Mouse (Mus musculus) embryonic facial prominence, embryonic 10.5 days (tissue): ENCODE data around the gene Dgke. TPM values are rescaled to one million over a fixed set of nuclear protein-coding genes. Genes with fewer than 3 reads are reported as not detected.
A peak's percentile ranks its signal among the peaks of the same experiment; 100 is the strongest.
"Not testable (repeated sequence)": the region's sequence is repeated elsewhere in the genome, so short reads cannot be mapped to it uniquely, and the experiment has no call there.

Experiments
- DNase-seq: peaks from one replicate; pipeline ENCODE4 v3.0.0-alpha.2; 2017; ENCODE audit warnings: low spot score
- H3K27ac ChIP-seq: fragments of 300-500 bp; sonication (generic); replicated peaks from 2 replicates; pipeline ENCODE4 v1.5.1; 2016; ENCODE audit warnings: mild to moderate bottlenecking
- H3K27me3 ChIP-seq: fragments of 300-500 bp; sonication (generic); replicated peaks from 2 replicates; pipeline ENCODE4 v1.6.1; 2016; ENCODE audit warnings: low read depth, mild to moderate bottlenecking; ENCODE audit not compliant: poor library complexity, severe bottlenecking
- H3K36me3 ChIP-seq: fragments of 300-500 bp; sonication (generic); replicated peaks from 2 replicates; pipeline ENCODE4 v1.6.1; 2016; ENCODE audit warnings: mild to moderate bottlenecking, moderate library complexity
- H3K4me1 ChIP-seq: fragments of 300-500 bp; sonication (generic); 2 replicates; pipeline ENCODE4 v1.6.1; 2016
- H3K4me3 ChIP-seq: fragments of 300-500 bp; sonication (generic); 2 replicates; pipeline ENCODE4 v1.5.1; 2016; ENCODE audit warnings: mild to moderate bottlenecking, moderate library complexity
- H3K9me3 ChIP-seq: fragments of 300-500 bp; sonication (generic); 2 replicates; pipeline ENCODE4 v1.6.1; 2016; ENCODE audit warnings: mild to moderate bottlenecking
- WGBS: fragments of 180-500 bp; shearing (Covaris S2); methylation state at CpG from one replicate; pipeline ENCODE4 v1.1.7; 2016; 5-methylcytosine and 5-hydroxymethylcytosine counted together
- polyA plus RNA-seq: library from polyadenylated mRNA; unstranded; fragments of >200 nt; fragmentation: Nextera tagmentation; extraction: Ambion mirVana; gene quantifications from 2 replicates; pipeline ENCODE4 v1.2.1, GENCODE M21; 2016

Gene Dgke
- 4.5 and 4.7 TPM in 2 replicates for polyA plus RNA-seq

DNA sequence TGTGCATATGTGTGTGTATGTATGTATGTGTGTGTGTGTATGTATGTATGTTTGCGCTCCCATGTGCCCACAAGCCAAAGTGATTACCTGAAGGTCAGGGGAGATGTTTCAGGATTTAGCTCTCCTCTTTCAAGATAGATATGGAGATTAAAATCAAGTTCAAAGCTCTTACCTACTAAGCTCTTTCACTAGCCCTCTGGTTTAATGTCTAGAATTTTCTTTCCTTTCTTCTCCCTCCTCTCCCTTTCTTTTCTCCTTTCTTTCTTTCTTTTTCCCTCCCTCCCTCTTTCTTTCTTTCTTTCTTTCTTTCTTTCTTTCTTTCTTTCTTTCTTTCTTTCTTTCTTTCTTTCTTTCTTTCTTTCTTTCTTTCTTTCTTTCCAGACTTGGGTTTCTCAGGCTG lies at the start of gene Dgke:
Gene Dgke (minus strand): TSS at position 101 of the 400 bp plus-strand sequence.
- Histone ChIP-seq H3K4me3 (no peak within 1 kb of the TSS), H3K27me3 (no peaks in the 10 kb centered on the region), H3K9me3 (no peaks in the 10 kb centered on the region), H3K36me3 (no peaks in the 10 kb centered on the region), H3K4me1 (peaks cover 10% of the 10 kb centered on the region), H3K27ac (0 out of 2 replicates have a peak within 1 kb of the TSS, but pooled peaks have one; percentile 16)
- no peak for DNase-seq
- WGBS, result 87% methylated on average over 1 of the region's 1 CpGs

GRCm38 (mm10) chr11:89107180-89107807 lies 40.6 kb upstream of the Dgke start:
- Histone ChIP-seq H3K4me3 (no peak overlapping the region), H3K27me3 (0 out of 2 replicates have a peak, but pooled peaks cover under 1% of the 10 kb centered on the region), H3K9me3 (no peaks in the 10 kb centered on the region), H3K4me1 (no peaks in the 10 kb centered on the region), H3K36me3 (no peaks in the 10 kb centered on the region), H3K27ac (no peak overlapping the region)
- DNase-seq, result no peak
- WGBS, result 33% methylated on average over 12 of the region's 12 CpGs

- H3K9me3 ChIP-seq, result no peaks in the 10 kb centered on the region
- H3K27ac ChIP-seq, result no peak overlapping the region
- WGBS, result 86% methylated on average over 11 of the region's 11 CpGs
- H3K27me3 ChIP-seq, result peaks cover 16% of the 10 kb centered on the region
- H3K4me3 ChIP-seq, result no peak overlapping the region
- peaks cover 4% of the 10 kb centered on the region for H3K4me1 ChIP-seq
- no peak for DNase-seq
- no peaks in the 10 kb centered on the region for H3K36me3 ChIP-seq
Measured at GRCm38 (mm10) chr11:89105823-89106222, 39.2 kb upstream of the Dgke start.

- Histone ChIP-seq H3K36me3 (no peaks in the 10 kb centered on the region), H3K27me3 (peaks cover 17% of the 10 kb centered on the region), H3K4me3 (no peak overlapping the region), H3K27ac (no peak overlapping the region), H3K4me1 (peaks cover 8% of the 10 kb centered on the region), H3K9me3 (no peaks in the 10 kb centered on the region)
- 96% methylated on average over 8 of the region's 8 CpGs for WGBS
- DNase-seq, result no peak
Measured at GRCm38 (mm10) chr11:89105211-89105610, 38.6 kb upstream of the Dgke start.

- H3K36me3 ChIP-seq, result no peaks in the 10 kb centered on the region
- no peaks in the 10 kb centered on the region for H3K9me3 ChIP-seq
- peaks cover 8% of the 10 kb centered on the region for H3K4me1 ChIP-seq
- peaks cover 17% of the 10 kb centered on the region for H3K27me3 ChIP-seq
- no peak overlapping the region for H3K27ac ChIP-seq
- 89% methylated on average over 14 of the region's 14 CpGs for WGBS
- DNase-seq, result no peak
- no peak overlapping the region for H3K4me3 ChIP-seq
Measured at GRCm38 (mm10) chr11:89103166-89103565, 36.5 kb upstream of the Dgke start.

DNA sequence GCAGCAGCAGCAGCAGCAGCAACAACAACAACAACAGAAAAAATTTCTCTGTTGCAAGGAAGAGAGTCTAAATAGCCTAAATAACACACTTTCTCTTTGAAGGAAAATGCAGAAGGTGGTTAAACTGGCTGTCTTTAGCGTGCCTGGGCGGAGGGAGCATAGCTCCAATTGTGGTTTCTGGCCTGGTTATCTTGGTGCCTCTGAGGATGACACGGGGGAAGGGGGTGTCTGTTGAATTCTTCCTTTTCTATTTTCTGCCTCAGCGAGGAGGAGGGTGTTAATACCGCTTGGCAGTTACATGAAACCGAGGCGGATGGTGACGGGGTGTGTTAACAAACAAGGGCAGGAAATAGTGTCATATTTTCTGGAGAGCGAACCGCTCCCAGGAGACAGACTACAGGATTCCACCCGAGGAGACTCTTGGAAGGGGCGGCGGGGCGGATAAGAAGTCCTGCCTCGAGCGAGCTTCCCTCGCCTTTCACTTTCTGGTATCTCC lies 34.2 kb upstream of the Dgke start:
- Histone ChIP-seq H3K4me1 (peaks cover 8% of the 10 kb centered on the region), H3K27me3 (peaks cover 17% of the 10 kb centered on the region), H3K27ac (no peak overlapping the region), H3K9me3 (no peaks in the 10 kb centered on the region), H3K4me3 (peak overlapping the region; percentile 43), H3K36me3 (no peaks in the 10 kb centered on the region)
- WGBS, result 46% methylated on average over 17 of the region's 17 CpGs
- DNase-seq, result peak; percentile 25

GRCm38 (mm10) chr11:89100403-89100802 lies 33.8 kb upstream of the Dgke start:
- Histone ChIP-seq H3K27me3 (peaks cover 17% of the 10 kb centered on the region), H3K36me3 (no peaks in the 10 kb centered on the region), H3K4me3 (peak overlapping the region; percentile 43), H3K9me3 (no peaks in the 10 kb centered on the region), H3K4me1 (peaks cover 8% of the 10 kb centered on the region), H3K27ac (no peak overlapping the region)
- DNase-seq, result peak; percentile 86
- WGBS, result 2% methylated on average over 9 of the region's 9 CpGs

DNA sequence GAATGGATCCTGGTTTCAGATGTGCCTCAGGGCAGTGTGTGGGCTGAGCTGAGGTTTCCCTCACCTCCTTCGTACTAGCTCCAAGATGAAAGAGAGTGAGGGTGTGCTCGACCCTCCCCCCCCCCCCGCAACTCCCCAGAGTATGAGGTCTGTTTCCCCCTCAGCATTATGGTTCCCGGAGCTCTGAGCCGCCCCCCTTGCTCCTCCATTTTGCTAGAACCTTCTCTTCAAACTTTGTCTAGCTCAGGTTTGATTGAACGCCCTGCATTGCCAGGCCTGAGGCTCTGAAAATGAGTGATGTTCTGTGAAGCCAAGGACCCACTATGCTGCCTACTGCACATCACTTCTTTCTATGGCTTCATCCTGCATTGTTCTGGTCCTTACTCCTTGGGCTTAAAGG lies 32.3 kb upstream of the Dgke start:
- peaks cover 17% of the 10 kb centered on the region for H3K27me3 ChIP-seq
- no peak for DNase-seq

GRCm38 (mm10) chr11:89098083-89098835 lies 31.6 kb upstream of the Dgke start:
- no peak overlapping the region for H3K27ac ChIP-seq
- peaks cover 17% of the 10 kb centered on the region for H3K27me3 ChIP-seq
- H3K36me3 ChIP-seq, result no peaks in the 10 kb centered on the region
- 86% methylated on average over 17 of the region's 17 CpGs for WGBS
- H3K9me3 ChIP-seq, result no peaks in the 10 kb centered on the region
- DNase-seq, result no peak
- H3K4me3 ChIP-seq, result no peak overlapping the region
- peaks cover 8% of the 10 kb centered on the region for H3K4me1 ChIP-seq

More for the DNA sequence above, 32.3 kb upstream of the Dgke start:
- H3K4me1 ChIP-seq, result peaks cover 8% of the 10 kb centered on the region
- no peaks in the 10 kb centered on the region for H3K9me3 ChIP-seq
- H3K4me3 ChIP-seq, result no peak overlapping the region
- H3K27ac ChIP-seq, result no peak overlapping the region
- H3K36me3 ChIP-seq, result no peaks in the 10 kb centered on the region
- 79% methylated on average over 6 of the region's 6 CpGs for WGBS

DNA sequence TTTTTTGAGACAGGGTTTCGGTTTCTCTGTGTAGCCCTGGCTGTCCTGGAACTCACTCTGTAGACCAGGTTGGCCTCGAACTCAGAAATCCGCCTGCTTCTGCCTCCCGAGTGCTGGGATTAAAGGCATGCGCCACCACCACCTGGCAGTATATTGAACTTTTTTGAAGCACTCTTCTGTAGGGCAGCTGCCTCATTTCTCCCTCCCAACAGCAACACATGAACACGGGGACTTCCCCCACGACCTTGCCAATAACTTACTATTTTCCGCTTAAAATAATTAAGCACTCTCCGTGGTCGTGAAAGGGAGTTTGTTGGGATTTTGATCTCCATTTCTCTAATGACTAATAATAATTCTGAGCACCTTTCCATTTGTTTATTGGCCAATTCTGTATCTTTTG lies 30.6 kb upstream of the Dgke start:
- H3K4me3 ChIP-seq, H3K36me3 ChIP-seq, DNase-seq, H3K4me1 ChIP-seq, H3K27ac ChIP-seq, H3K9me3 ChIP-seq: not testable (repeated sequence)
- 91% methylated on average over 10 of the region's 10 CpGs for WGBS
- H3K27me3 ChIP-seq, result peaks cover 16% of the 10 kb centered on the region

GRCm38 (mm10) chr11:89095306-89095705 lies 28.7 kb upstream of the Dgke start:
- Histone ChIP-seq H3K4me1 (no peaks in the 10 kb centered on the region), H3K27ac (no peak overlapping the region), H3K9me3 (no peaks in the 10 kb centered on the region), H3K36me3 (no peaks in the 10 kb centered on the region), H3K27me3 (no peaks in the 10 kb centered on the region), H3K4me3 (no peak overlapping the region)
- WGBS, result 83% methylated on average over 3 of the region's 3 CpGs
- no peak for DNase-seq

GRCm38 (mm10) chr11:89092714-89093113 lies 26.1 kb upstream of the Dgke start:
- Histone ChIP-seq H3K27ac (no peak overlapping the region), H3K4me3 (no peak overlapping the region), H3K4me1 (no peaks in the 10 kb centered on the region), H3K36me3 (no peaks in the 10 kb centered on the region), H3K27me3 (no peaks in the 10 kb centered on the region), H3K9me3 (no peaks in the 10 kb centered on the region)
- no peak for DNase-seq
- WGBS, result 82% methylated on average over 9 of the region's 9 CpGs

GRCm38 (mm10) chr11:89090359-89090758 lies 23.7 kb upstream of the Dgke start:
- not testable (repeated sequence) for H3K27ac ChIP-seq, DNase-seq, H3K4me1 ChIP-seq, H3K4me3 ChIP-seq, H3K9me3 ChIP-seq, H3K27me3 ChIP-seq, H3K36me3 ChIP-seq
- 91% methylated on average over 6 of the region's 7 CpGs for WGBS
